Mouse (Mus musculus): ENCODE measurements at regions not wholly inside any gene's neighbourhood (a gene's known extent, or its start where the extent isn't known, plus 50 kb on each side); places are given as distances from the start of the nearest gene placed in this dataset.

GRCm38 (mm10) chr17:10056096-10056495 lies 263.6 kb downstream of the Qk start:
- no peak for TF ChIP-seq EP300 (IDR thresholded peaks at IDR 0.05)
- no peak for TF ChIP-seq CTCF (IDR thresholded peaks at IDR 0.05)

All from lung, postnatal 0 days (tissue).